Mouse (Mus musculus) neural tube, embryonic 11.5 days (tissue): ENCODE measurements around the gene Prdx1. TPM values are rescaled to one million over a fixed set of nuclear protein-coding genes. Genes with fewer than 3 reads are reported as not detected.

Experiments used
- polyA plus RNA-seq: library from polyadenylated mRNA; unstranded; fragments of >200 nt; fragmentation: Nextera tagmentation; extraction: Ambion mirVana; gene quantifications from 2 replicates; pipeline ENCODE4 v1.2.1, GENCODE M21; 2014

Gene Prdx1
- polyA plus RNA-seq, 1 experiment from 2014 or later, result 902 TPM

Other genes with a start within 250 kb of the Prdx1 start
- 31.9 and 36.5 TPM in 2 replicates for gene Mast2, start 221.4 kb upstream of the Prdx1 start, polyA plus RNA-seq
- gene Ipp, start 178.0 kb upstream of the Prdx1 start, polyA plus RNA-seq, result 4.7 and 4.9 TPM in 2 replicates
- 34.0 and 36.9 TPM in 2 replicates for gene Tmem69, start 129.6 kb upstream of the Prdx1 start, polyA plus RNA-seq
- 31.5 and 33.7 TPM in 2 replicates for gene Gpbp1l1, start 127.9 kb upstream of the Prdx1 start, polyA plus RNA-seq
- gene Ccdc17, start 88.9 kb upstream of the Prdx1 start, polyA plus RNA-seq, result 2.3 and 2.4 TPM in 2 replicates
- 256 and 265 TPM in 2 replicates for gene Nasp, start 57.6 kb upstream of the Prdx1 start, polyA plus RNA-seq
- gene Akr1a1, start 33.9 kb upstream of the Prdx1 start, polyA plus RNA-seq, result 614 and 619 TPM in 2 replicates
- 17.6 and 25.1 TPM in 2 replicates for gene Mmachc, start 22.9 kb downstream of the Prdx1 start, polyA plus RNA-seq
- gene Ccdc163, start 23.0 kb downstream of the Prdx1 start, polyA plus RNA-seq, result 23.8 and 31.4 TPM in 2 replicates
- gene Tesk2, start 35.4 kb downstream of the Prdx1 start, polyA plus RNA-seq, result 8.9 and 9.8 TPM in 2 replicates
- 34.8 and 36.1 TPM in 2 replicates for gene Toe1, start 122.1 kb downstream of the Prdx1 start, polyA plus RNA-seq
- 15.5 and 17.4 TPM in 2 replicates for gene Mutyh, start 122.2 kb downstream of the Prdx1 start, polyA plus RNA-seq
- 1.2 and 1.3 TPM in 2 replicates for gene Hpdl, start 136.2 kb downstream of the Prdx1 start, polyA plus RNA-seq
- 11.1 and 13.6 TPM in 2 replicates for gene Zswim5, start 191.8 kb downstream of the Prdx1 start, polyA plus RNA-seq